Mouse (Mus musculus) ES-E14 (cell line): ENCODE data around the gene Rab36. TPM values are rescaled to one million over a fixed set of nuclear protein-coding genes. Genes with fewer than 3 reads are reported as not detected.

Experiments used
- DNase-seq: peaks from one replicate; pipeline ENCODE4 v3.0.0-alpha.2; 2013; ENCODE audit warnings: low read depth, low spot score
- H3K27ac ChIP-seq: 2 replicates; pipeline ENCODE4 v1.5.1; 2012; ENCODE audit warnings: low read depth, mild to moderate bottlenecking, low read length, moderate library complexity, mixed read lengths; ENCODE audit not compliant: poor library complexity, insufficient read depth, severe bottlenecking
- H3K36me3 ChIP-seq: 2 replicates; pipeline ENCODE4 v1.6.1; 2012; ENCODE audit warnings: mild to moderate bottlenecking, low read length, moderate library complexity, mixed read lengths; ENCODE audit not compliant: control insufficient read depth, poor library complexity, insufficient read depth, severe bottlenecking
- H3K4me1 ChIP-seq, 2 experiments: fragments of 150-350 bp in 1 of 2; sonication (generic) in 1 of 2; 2 replicates each; pipeline ENCODE4 v1.6.1; 2012; ENCODE audit warnings: low read length in 2 of 2, mild to moderate bottlenecking in 1 of 2, mixed read lengths in 1 of 2; ENCODE audit not compliant: control insufficient read depth in 2 of 2, insufficient read depth in 2 of 2, poor library complexity in 1 of 2
- H3K4me3 ChIP-seq, 2 experiments: fragments of 150-350 bp in 1 of 2; sonication (generic) in 1 of 2; 2 replicates each; pipeline ENCODE4 v1.5.1; 2012; ENCODE audit warnings: low read length in 2 of 2, low read depth in 1 of 2, mild to moderate bottlenecking in 1 of 2, mixed read lengths in 1 of 2; ENCODE audit not compliant: insufficient read depth in 1 of 2, poor library complexity in 1 of 2, severe bottlenecking in 1 of 2
- H3K9ac ChIP-seq: 2 replicates; pipeline ENCODE4 v1.6.1; 2012; ENCODE audit warnings: low read depth, mild to moderate bottlenecking, low read length, mixed read lengths; ENCODE audit not compliant: poor library complexity, insufficient read depth, severe bottlenecking
- H3K9me3 ChIP-seq: fragments of 150-350 bp; sonication (generic); 2 replicates; pipeline ENCODE4 v1.6.1; 2012; ENCODE audit warnings: low read depth, mild to moderate bottlenecking, low read length; ENCODE audit not compliant: control insufficient read depth, insufficient read depth
- CHD2 ChIP-seq: IDR thresholded peaks from 2 replicates; pipeline ENCODE4 v1.6.1; 2014; ENCODE audit warnings: mild to moderate bottlenecking, low read depth, low read length, inconsistent platforms
- HCFC1 ChIP-seq: IDR thresholded peaks from 2 replicates; pipeline ENCODE4 v1.6.1; 2012; ENCODE audit warnings: low read length, inconsistent platforms, borderline replicate concordance; ENCODE audit not compliant: insufficient read depth
- MAFK ChIP-seq: IDR thresholded peaks from 2 replicates; pipeline ENCODE4 v1.6.1; 2014; ENCODE audit warnings: mild to moderate bottlenecking, low read depth, low read length, inconsistent platforms; ENCODE audit not compliant: insufficient read depth
- ZC3H11A ChIP-seq: IDR thresholded peaks from 2 replicates; pipeline ENCODE4 v1.6.1; 2012; ENCODE audit warnings: low read depth, mild to moderate bottlenecking, inconsistent platforms, low read length, borderline replicate concordance
- ZNF384 ChIP-seq: IDR thresholded peaks from 2 replicates; pipeline ENCODE4 v1.6.1; 2012; ENCODE audit warnings: low read depth, low read length, inconsistent platforms
- in situ Hi-C, 2 experiments: fragments of 600-800 bp; cut with MboI; formaldehyde crosslinking; loops; one replicate each; pipeline ENCODE4 v1.15.1; 2025; ENCODE audit warnings: low sequenced_read_pairs in 2 of 2, inconsistent platforms in 1 of 2; ENCODE audit not compliant: unreplicated experiment in 2 of 2
- total RNA-seq: library from RNA; depleted of rRNA; stranded (reverse); fragments of 300-350 nt; gene quantifications from 2 replicates; pipeline ENCODE4 v1.2.3, GENCODE M21; 2012

Gene Rab36
- total RNA-seq, 1 experiment = 0.98 TPM

- H3K9me3 ChIP-seq = no peaks in the 10 kb centered on the region
- no peak overlapping the region for H3K9ac ChIP-seq
- H3K36me3 ChIP-seq = no peaks in the 10 kb centered on the region; the same call in 1 of the 2 replicates
- DNase-seq = no peak
- H3K27ac ChIP-seq = no peak overlapping the region
- no peaks in the 10 kb centered on the region; a peak in 1 of 4 replicates for H3K4me1 ChIP-seq
- in situ Hi-C loops = no loop called here
- TF ChIP-seq ZC3H11A = no peak
- no peak for TF ChIP-seq CHD2
- TF ChIP-seq MAFK = no peak
- no peak overlapping the region for H3K4me3 ChIP-seq
Observed at GRCm38 (mm10) chr10:75010704-75011103, 26.2 kb upstream of the Rab36 start.

GRCm38 (mm10) chr10:75015465-75015864 is 21.4 kb upstream of the Rab36 start:
- TF ChIP-seq ZNF384 (0 out of 2 replicates have a peak, but pooled peaks have one; percentile 57), ZC3H11A (no peak), HCFC1 (no peak)
- no peak for DNase-seq
- H3K9ac ChIP-seq = no peak overlapping the region
- H3K4me1 ChIP-seq = no peaks in the 10 kb centered on the region
- no peaks in the 10 kb centered on the region for H3K9me3 ChIP-seq
- no peak overlapping the region for H3K4me3 ChIP-seq
- no peak overlapping the region for H3K27ac ChIP-seq
- in situ Hi-C loops = no loop called here
- H3K36me3 ChIP-seq = no peaks in the 10 kb centered on the region; the same call in 1 of the 2 replicates

GRCm38 (mm10) chr10:75016481-75016880 is 20.4 kb upstream of the Rab36 start:
- DNase-seq = no peak
- no peak overlapping the region for H3K9ac ChIP-seq
- TF ChIP-seq MAFK (no peak), ZNF384 (no peak), CHD2 (no peak), ZC3H11A (no peak), HCFC1 (no peak)

GRCm38 (mm10) chr10:75020271-75020670 is 16.6 kb upstream of the Rab36 start:
- TF ChIP-seq MAFK = no peak
- no peak for TF ChIP-seq CHD2
- TF ChIP-seq ZC3H11A = no peak
- no peak for TF ChIP-seq HCFC1
- TF ChIP-seq ZNF384 = no peak
- H3K9me3 ChIP-seq = no peaks in the 10 kb centered on the region
- H3K4me1 ChIP-seq = no peaks in the 10 kb centered on the region
- H3K27ac ChIP-seq = no peak overlapping the region
- H3K9ac ChIP-seq = no peak overlapping the region
- in situ Hi-C loops = no loop called here
- DNase-seq = no peak
- no peak overlapping the region for H3K4me3 ChIP-seq
- no peaks in the 10 kb centered on the region; the same call in 1 of the 2 replicates for H3K36me3 ChIP-seq

More at GRCm38 (mm10) chr10:75016481-75016880, 20.4 kb upstream of the Rab36 start:
- Histone ChIP-seq H3K4me3 (no peak overlapping the region), H3K4me1 (no peaks in the 10 kb centered on the region), H3K27ac (no peak overlapping the region), H3K36me3 (no peaks in the 10 kb centered on the region; the same call in 1 of the 2 replicates), H3K9me3 (no peaks in the 10 kb centered on the region)
- in situ Hi-C loops = no loop called here

- peak; percentile 56 for DNase-seq
- Histone ChIP-seq H3K36me3 (no peaks in the 10 kb centered on the region), H3K4me1 (no peaks in the 10 kb centered on the region), H3K9me3 (no peaks in the 10 kb centered on the region), H3K9ac (no peak overlapping the region), H3K4me3 (no peak overlapping the region), H3K27ac (no peak overlapping the region)
- in situ Hi-C loops = no loop called here
- 0 out of 2 replicates have a peak, but pooled peaks have one; percentile 43 for TF ChIP-seq ZC3H11A
- TF ChIP-seq HCFC1 = no peak
Observed at GRCm38 (mm10) chr10:75021138-75021537, 15.7 kb upstream of the Rab36 start.
